Comparison of ENCODE assay signal across 9 mouse cellular contexts in genomic region chr8:74980711-74981062, GRCm38 (mm10). TPM values are rescaled to one million over a fixed set of nuclear protein-coding genes. Genes with fewer than 3 reads are reported as not detected.
DNase-seq lines count a peak whose midpoint lies in the region; ATAC-seq and TF ChIP-seq lines count a peak whose summit lies in the region.
"Had no signal": no experiment of that assay in that cellular context is flagged by ENCODE, and none has a peak within 500 bp of the region (broad histone marks: within the 10 kb centered on the region; RNA-seq: fewer than 3 reads in every experiment).

No protein-coding gene starts in this region.

- no peaks in the 10 kb centered on the region for H3K4me1 ChIP-seq in hindbrain, embryonic 11.5 days (replicated peaks; ENCODE audit: control insufficient read depth, insufficient read depth, low read length)
- H3K4me1 ChIP-seq in hindbrain, embryonic 13.5 days (replicated peaks), result no peaks in the 10 kb centered on the region
- no peaks in the 10 kb centered on the region; the same call in 1 of the 2 replicates for H3K4me1 ChIP-seq in bone marrow, adult 2 months (ENCODE audit: control insufficient read depth, insufficient read depth, low read length)
- H3K4me1 ChIP-seq in forebrain, embryonic 11.5 days (replicated peaks; ENCODE audit: control insufficient read depth, insufficient read depth, low read length), result no peaks in the 10 kb centered on the region
- H3K4me1 ChIP-seq in limb, embryonic 13.5 days, result no peaks in the 10 kb centered on the region
- H3K4me1 ChIP-seq in testis, adult 2 months (ENCODE audit: control insufficient read depth, insufficient read depth, low read length), result no peaks in the 10 kb centered on the region
- H3K4me1 ChIP-seq: embryonic facial prominence, embryonic 13.5 days had no signal

- TF ChIP-seq CTCF in bone marrow, adult 2 months (IDR thresholded peaks at IDR 0.05; ENCODE audit: control insufficient read depth, insufficient read depth, low read length), result peak; percentile 88
- TF ChIP-seq CTCF in testis, adult 2 months (IDR thresholded peaks at IDR 0.05; ENCODE audit: control insufficient read depth, insufficient read depth, insufficient replicate concordance, low read depth, low read length), result peak; percentile 88

- no peaks in the 10 kb centered on the region for H3K9me3 ChIP-seq in hindbrain, embryonic 11.5 days (ENCODE audit: control insufficient read depth, low read length)
- H3K9me3 ChIP-seq in hindbrain, embryonic 13.5 days, result no peaks in the 10 kb centered on the region
- H3K9me3 ChIP-seq in forebrain, embryonic 11.5 days (ENCODE audit: control insufficient read depth, low read length), result no peaks in the 10 kb centered on the region
- H3K9me3 ChIP-seq in limb, embryonic 13.5 days, result no peaks in the 10 kb centered on the region
- H3K9me3 ChIP-seq: embryonic facial prominence, embryonic 13.5 days had no signal

- 3% methylated on average over 5 of the region's 5 CpGs for WGBS in hindbrain, embryonic 11.5 days
- 6% methylated on average over 5 of the region's 5 CpGs for WGBS in hindbrain, embryonic 13.5 days
- under 1% methylated on average over 5 of the region's 5 CpGs for WGBS in bone marrow, adult 2 months
- 3% methylated on average over 5 of the region's 5 CpGs for WGBS in forebrain, embryonic 11.5 days
- WGBS in limb, embryonic 13.5 days, result 1% methylated on average over 5 of the region's 5 CpGs

- no peak overlapping the region for H3K4me2 ChIP-seq in hindbrain, embryonic 11.5 days (replicated peaks; ENCODE audit: low read depth, low read length)
- H3K4me2 ChIP-seq in hindbrain, embryonic 13.5 days, result no peak overlapping the region
- no peak overlapping the region for H3K4me2 ChIP-seq in forebrain, embryonic 11.5 days (ENCODE audit: low read depth, low read length, severe bottlenecking)
- no peak overlapping the region for H3K4me2 ChIP-seq in limb, embryonic 13.5 days (replicated peaks)
- peak overlapping the region; percentile 36 for H3K4me2 ChIP-seq in myocyte (ENCODE audit: low read depth)
- H3K4me2 ChIP-seq: embryonic facial prominence, embryonic 13.5 days had no signal

- DNase-seq in hindbrain, embryonic 11.5 days (ENCODE audit: low spot score), result peak; percentile 78
- peak; percentile 77 for DNase-seq in forebrain, embryonic 11.5 days (ENCODE audit: low spot score)
- DNase-seq in kidney, adult 18-20 months, result peak; percentile 49

- H3K36me3 ChIP-seq in hindbrain, embryonic 11.5 days (ENCODE audit: control insufficient read depth, insufficient read depth, low read length), result no peaks in the 10 kb centered on the region
- no peaks in the 10 kb centered on the region for H3K36me3 ChIP-seq in hindbrain, embryonic 13.5 days
- no peaks in the 10 kb centered on the region for H3K36me3 ChIP-seq in forebrain, embryonic 11.5 days (ENCODE audit: control insufficient read depth, insufficient read depth, low read length)
- no peaks in the 10 kb centered on the region for H3K36me3 ChIP-seq in limb, embryonic 13.5 days
- no peaks in the 10 kb centered on the region for H3K36me3 ChIP-seq in myocyte (ENCODE audit: control insufficient read depth, insufficient read depth)
- H3K36me3 ChIP-seq in testis, adult 2 months (ENCODE audit: control insufficient read depth, insufficient read depth, low read length), result no peaks in the 10 kb centered on the region
- H3K36me3 ChIP-seq: embryonic facial prominence, embryonic 13.5 days had no signal

- no peak overlapping the region for H3K27ac ChIP-seq in hindbrain, embryonic 11.5 days (ENCODE audit: low read depth, low read length)
- no peak overlapping the region for H3K27ac ChIP-seq in hindbrain, embryonic 13.5 days
- no peak overlapping the region for H3K27ac ChIP-seq in bone marrow, adult 2 months (ENCODE audit: control insufficient read depth, insufficient read depth, low read depth, low read length, poor library complexity)
- H3K27ac ChIP-seq in forebrain, embryonic 11.5 days (ENCODE audit: low read depth, low read length), result no peak overlapping the region
- H3K27ac ChIP-seq in limb, embryonic 13.5 days, result no peak overlapping the region
- no peak overlapping the region for H3K27ac ChIP-seq in testis, adult 2 months (ENCODE audit: control insufficient read depth, insufficient read depth, low read depth, low read length)
- H3K27ac ChIP-seq: embryonic facial prominence, embryonic 13.5 days had no signal

- no peak for TF ChIP-seq POLR2A in bone marrow, adult 2 months (IDR thresholded peaks at IDR 0.05; ENCODE audit: borderline replicate concordance, control insufficient read depth, low read depth, low read length)
- no peak for TF ChIP-seq POLR2A in myocyte (IDR thresholded peaks at IDR 0.05; ENCODE audit: insufficient read length, low read depth)
- TF ChIP-seq POLR2A in testis, adult 2 months (IDR thresholded peaks at IDR 0.05; ENCODE audit: control insufficient read depth, low read depth, low read length), result no peak

- peak; percentile 66 for ATAC-seq in hindbrain, embryonic 11.5 days (ENCODE audit: low FRiP score)
- no peak for ATAC-seq in hindbrain, embryonic 13.5 days (ENCODE audit: low FRiP score)
- ATAC-seq in forebrain, embryonic 11.5 days (replicated peaks; ENCODE audit: low FRiP score), result peak; percentile 56; the same call in 1 of the 2 replicates
- peak; percentile 48; the same call in 1 of the 2 replicates for ATAC-seq in limb, embryonic 13.5 days (ENCODE audit: low FRiP score, low read depth)

- H3K79me2 ChIP-seq in myocyte (ENCODE audit: control insufficient read depth, insufficient read depth), result no peaks in the 10 kb centered on the region

- H3K9ac ChIP-seq in hindbrain, embryonic 11.5 days (ENCODE audit: low read depth, low read length), result no peak overlapping the region
- H3K9ac ChIP-seq in hindbrain, embryonic 13.5 days, result no peak overlapping the region
- no peak overlapping the region for H3K9ac ChIP-seq in forebrain, embryonic 11.5 days (ENCODE audit: low read length)
- H3K9ac ChIP-seq in limb, embryonic 13.5 days, result no peak overlapping the region
- H3K9ac ChIP-seq: embryonic facial prominence, embryonic 13.5 days had no signal

- no peak overlapping the region for H3K4me3 ChIP-seq in hindbrain, embryonic 11.5 days (ENCODE audit: low read depth, low read length)
- no peak overlapping the region for H3K4me3 ChIP-seq in hindbrain, embryonic 13.5 days
- H3K4me3 ChIP-seq in bone marrow, adult 2 months (replicated peaks; ENCODE audit: control insufficient read depth, low read depth, low read length), result no peak overlapping the region
- H3K4me3 ChIP-seq in forebrain, embryonic 11.5 days (ENCODE audit: low read depth, low read length), result no peak overlapping the region
- no peak overlapping the region for H3K4me3 ChIP-seq in limb, embryonic 13.5 days
- H3K4me3 ChIP-seq in myocyte, result no peak overlapping the region
- H3K4me3 ChIP-seq in testis, adult 2 months (ENCODE audit: control insufficient read depth, low read depth, low read length), result no peak overlapping the region
- H3K4me3 ChIP-seq: embryonic facial prominence, embryonic 13.5 days had no signal

- H3K27me3 ChIP-seq in hindbrain, embryonic 11.5 days (ENCODE audit: control insufficient read depth, insufficient read depth, low read length), result no peaks in the 10 kb centered on the region
- H3K27me3 ChIP-seq in hindbrain, embryonic 13.5 days, result no peaks in the 10 kb centered on the region
- H3K27me3 ChIP-seq in forebrain, embryonic 11.5 days (ENCODE audit: control insufficient read depth, insufficient read depth, low read length), result no peaks in the 10 kb centered on the region
- no peaks in the 10 kb centered on the region for H3K27me3 ChIP-seq in limb, embryonic 13.5 days
- no peaks in the 10 kb centered on the region for H3K27me3 ChIP-seq in myocyte (ENCODE audit: control insufficient read depth, insufficient read depth, insufficient read length)
- no peaks in the 10 kb centered on the region for H3K27me3 ChIP-seq in testis, adult 2 months (ENCODE audit: control insufficient read depth, insufficient read depth, low read length)
- H3K27me3 ChIP-seq: embryonic facial prominence, embryonic 13.5 days had no signal

- no peak overlapping the region for H3ac ChIP-seq in myocyte (ENCODE audit: control insufficient read depth, insufficient read length)

TF ChIP-seq in myocyte, 11 proteins besides CTCF, POLR2A, EP300 and RAD21 (continues in another document):
- TF ChIP-seq POLR2AphosphoS2 (IDR thresholded peaks at IDR 0.05; ENCODE audit: insufficient read length, low read depth) (no peak), TCF3 (IDR thresholded peaks at IDR 0.05; ENCODE audit: insufficient read length, low read depth) (no peak), MAX (IDR thresholded peaks at IDR 0.05; ENCODE audit: low read depth) (no peak), CEBPB (IDR thresholded peaks at IDR 0.05; ENCODE audit: insufficient read depth, poor library complexity, severe bottlenecking) (no peak), E2F4 (IDR thresholded peaks at IDR 0.05; ENCODE audit: insufficient read depth) (no peak), MYOG (IDR thresholded peaks at IDR 0.05; ENCODE audit: control insufficient read depth in 1 of 3, insufficient read depth in 1 of 3, insufficient read length in 2 of 3, low read depth in 2 of 3) (no peak), MYOD1 (IDR thresholded peaks at IDR 0.05; ENCODE audit: control insufficient read depth in 1 of 3, insufficient read length in 2 of 3, low read depth in 2 of 3) (no peak), SRF (IDR thresholded peaks at IDR 0.05; ENCODE audit: control insufficient read depth, insufficient read length, low read depth) (no peak), REST (IDR thresholded peaks at IDR 0.05; ENCODE audit: insufficient read depth, insufficient read length) (no peak)

RNA-seq across cellular contexts. Expression of gene Hmgxb4, which starts 12.5 kb away (rescaled TPM):
- 42.7 and 56.1 TPM in 2 replicates for polyA plus RNA-seq in hindbrain, embryonic 11.5 days (2014; fragmentation: Nextera tagmentation; extraction: Ambion mirVana)
- polyA plus RNA-seq in hindbrain, embryonic 13.5 days (2015; fragmentation: Nextera tagmentation; extraction: Ambion mirVana), result 40.7 and 42.0 TPM in 2 replicates
- polyA plus RNA-seq in bone marrow, adult 2 months (2011; ENCODE audit: insufficient read depth, insufficient read length, low replicate concordance, missing spikeins), result 14.1 and 19.9 TPM in 2 replicates
- 52.5 and 54.5 TPM in 2 replicates for polyA plus RNA-seq in forebrain, embryonic 11.5 days (2014; fragmentation: Nextera tagmentation; extraction: Ambion mirVana)
- 46.8 and 48.6 TPM in 2 replicates for polyA plus RNA-seq in limb, embryonic 13.5 days (2015; fragmentation: Nextera tagmentation; extraction: Ambion mirVana)
- 9.1 TPM for polyA plus RNA-seq in myocyte (2012; fragmentation: generic; extraction: Trizol)
- polyA plus RNA-seq in testis, adult 2 months (2012; rRNA removed), result 6.0 TPM in 2 replicates

RNA-seq across cellular contexts. Expression of gene Tom1, which starts 52.8 kb away (rescaled TPM):
- 25.0 and 25.2 TPM in 2 replicates for polyA plus RNA-seq in hindbrain, embryonic 11.5 days (2014; fragmentation: Nextera tagmentation; extraction: Ambion mirVana)
- polyA plus RNA-seq in hindbrain, embryonic 13.5 days (2015; fragmentation: Nextera tagmentation; extraction: Ambion mirVana), result 27.3 and 30.1 TPM in 2 replicates
- 9.1 and 23.7 TPM in 2 replicates for polyA plus RNA-seq in bone marrow, adult 2 months (2011; ENCODE audit: insufficient read depth, insufficient read length, low replicate concordance, missing spikeins)
- 23.1 and 25.3 TPM in 2 replicates for polyA plus RNA-seq in forebrain, embryonic 11.5 days (2014; fragmentation: Nextera tagmentation; extraction: Ambion mirVana)
- 31.8 and 34.5 TPM in 2 replicates for polyA plus RNA-seq in limb, embryonic 13.5 days (2015; fragmentation: Nextera tagmentation; extraction: Ambion mirVana)
- 84.2 TPM for polyA plus RNA-seq in myocyte (2012; fragmentation: generic; extraction: Trizol)
- 117 and 129 TPM in 2 replicates for polyA plus RNA-seq in testis, adult 2 months (2012; rRNA removed)
